Mouse (Mus musculus): ENCODE measurements at regions not wholly inside any gene's neighbourhood (a gene's known extent, or its start where the extent isn't known, plus 50 kb on each side); places are given as distances from the start of the nearest gene placed in this dataset.
"Not testable (repeated sequence)": the region's sequence is repeated elsewhere in the genome, so short reads cannot be mapped to it uniquely, and the experiment has no call there.

- H3K36me3 ChIP-seq (ENCODE audit: control insufficient read depth, insufficient read depth, low read length), result no peaks in the 10 kb centered on the region
- H3K4me3 ChIP-seq (ENCODE audit: low read length), result no peak overlapping the region
- H3K4me1 ChIP-seq (ENCODE audit: control insufficient read depth, insufficient read depth, low read length), result peaks cover 7% of the 10 kb centered on the region; the same call in 1 of the 2 replicates
- H3K27ac ChIP-seq (ENCODE audit: low read length), result no peak overlapping the region
- no peaks in the 10 kb centered on the region for H3K27me3 ChIP-seq (replicated peaks; ENCODE audit: control insufficient read depth, insufficient read depth, low read length)
- no peak overlapping the region for H3K4me2 ChIP-seq (ENCODE audit: low read depth, low read length)
- no peak for ATAC-seq
- H3K9ac ChIP-seq (ENCODE audit: low read depth, low read length), result no peak overlapping the region
- H3K9me3 ChIP-seq (ENCODE audit: control insufficient read depth, low read length), result no peaks in the 10 kb centered on the region
- 80% methylated on average over 6 of the region's 6 CpGs for WGBS
These were observed 88.8 kb upstream of the Sipa1l1 start for GRCm38 (mm10) chr12:82080196-82080880.

- H3K4me3 ChIP-seq (ENCODE audit: low read length); H3K4me1 ChIP-seq (ENCODE audit: control insufficient read depth, insufficient read depth, low read length); H3K27me3 ChIP-seq (replicated peaks; ENCODE audit: control insufficient read depth, insufficient read depth, low read length); ATAC-seq; H3K4me2 ChIP-seq (ENCODE audit: low read depth, low read length); H3K27ac ChIP-seq (ENCODE audit: low read length); H3K36me3 ChIP-seq (ENCODE audit: control insufficient read depth, insufficient read depth, low read length); H3K9ac ChIP-seq (ENCODE audit: low read depth, low read length); H3K9me3 ChIP-seq (ENCODE audit: control insufficient read depth, low read length): not testable (repeated sequence)
- WGBS, result 99% methylated on average over 3 of the region's 4 CpGs
These were observed 86.5 kb upstream of the Sipa1l1 start for GRCm38 (mm10) chr12:82082596-82082995.

GRCm38 (mm10) chr12:82085771-82086400 lies 83.2 kb upstream of the Sipa1l1 start:
- H3K4me3 ChIP-seq (ENCODE audit: low read length), result no peak overlapping the region
- no peak overlapping the region for H3K4me2 ChIP-seq (ENCODE audit: low read depth, low read length)
- H3K36me3 ChIP-seq (ENCODE audit: control insufficient read depth, insufficient read depth, low read length), result no peaks in the 10 kb centered on the region
- no peak for ATAC-seq
- no peak overlapping the region for H3K27ac ChIP-seq (ENCODE audit: low read length)
- 49% methylated on average over 7 of the region's 7 CpGs for WGBS
- peaks cover 6% of the 10 kb centered on the region; the same call in 1 of the 2 replicates for H3K4me1 ChIP-seq (ENCODE audit: control insufficient read depth, insufficient read depth, low read length)
- H3K9me3 ChIP-seq (ENCODE audit: control insufficient read depth, low read length), result no peaks in the 10 kb centered on the region
- H3K27me3 ChIP-seq (replicated peaks; ENCODE audit: control insufficient read depth, insufficient read depth, low read length), result no peaks in the 10 kb centered on the region
- H3K9ac ChIP-seq (ENCODE audit: low read depth, low read length), result no peak overlapping the region

GRCm38 (mm10) chr12:82086441-82086840 lies 82.7 kb upstream of the Sipa1l1 start:
- H3K27ac ChIP-seq (ENCODE audit: low read length), result no peak overlapping the region
- H3K27me3 ChIP-seq (replicated peaks; ENCODE audit: control insufficient read depth, insufficient read depth, low read length), result no peaks in the 10 kb centered on the region
- H3K4me1 ChIP-seq (ENCODE audit: control insufficient read depth, insufficient read depth, low read length), result peaks cover 6% of the 10 kb centered on the region; the same call in 1 of the 2 replicates
- ATAC-seq, result no peak
- no peak overlapping the region for H3K4me2 ChIP-seq (ENCODE audit: low read depth, low read length)
- H3K36me3 ChIP-seq (ENCODE audit: control insufficient read depth, insufficient read depth, low read length), result no peaks in the 10 kb centered on the region
- H3K9me3 ChIP-seq (ENCODE audit: control insufficient read depth, low read length), result no peaks in the 10 kb centered on the region
- no peak overlapping the region for H3K9ac ChIP-seq (ENCODE audit: low read depth, low read length)
- no peak overlapping the region for H3K4me3 ChIP-seq (ENCODE audit: low read length)

- H3K27me3 ChIP-seq (replicated peaks; ENCODE audit: control insufficient read depth, insufficient read depth, low read length), result no peaks in the 10 kb centered on the region
- 87% methylated on average over 6 of the region's 6 CpGs for WGBS
- H3K9ac ChIP-seq (ENCODE audit: low read depth, low read length), result no peak overlapping the region
- ATAC-seq, result no peak
- H3K9me3 ChIP-seq (ENCODE audit: control insufficient read depth, low read length), result no peaks in the 10 kb centered on the region
- H3K27ac ChIP-seq (ENCODE audit: low read length), result no peak overlapping the region
- no peak overlapping the region for H3K4me3 ChIP-seq (ENCODE audit: low read length)
- H3K36me3 ChIP-seq (ENCODE audit: control insufficient read depth, insufficient read depth, low read length), result no peaks in the 10 kb centered on the region
- H3K4me2 ChIP-seq (ENCODE audit: low read depth, low read length), result no peak overlapping the region
- H3K4me1 ChIP-seq (ENCODE audit: control insufficient read depth, insufficient read depth, low read length), result peaks cover 6% of the 10 kb centered on the region; the same call in 1 of the 2 replicates
These were observed 79.8 kb upstream of the Sipa1l1 start for GRCm38 (mm10) chr12:82089288-82089687.

DNA sequence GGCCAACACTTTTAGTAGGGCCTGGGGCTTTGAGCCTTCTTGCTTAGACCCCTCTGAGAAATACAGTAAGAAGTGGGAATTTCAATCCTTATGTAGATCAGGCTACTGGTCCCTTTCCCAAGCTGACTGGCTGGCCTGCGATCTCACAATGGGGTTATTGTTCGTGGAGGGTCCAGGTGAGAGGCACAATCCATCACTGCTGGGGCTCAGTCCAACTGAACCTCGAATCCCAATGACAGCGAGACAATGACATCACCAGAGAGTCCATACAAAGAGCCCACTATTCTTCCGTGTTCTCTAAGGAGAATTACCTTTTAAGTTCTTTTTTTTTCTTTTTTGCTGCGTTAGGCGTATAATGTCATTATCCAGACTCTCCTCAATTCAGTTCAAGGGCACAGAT lies 75.8 kb upstream of the Sipa1l1 start:
- Histone ChIP-seq H3K9ac (ENCODE audit: low read depth, low read length) (no peak overlapping the region), H3K9me3 (ENCODE audit: control insufficient read depth, low read length) (no peaks in the 10 kb centered on the region), H3K27me3 (replicated peaks; ENCODE audit: control insufficient read depth, insufficient read depth, low read length) (no peaks in the 10 kb centered on the region), H3K36me3 (ENCODE audit: control insufficient read depth, insufficient read depth, low read length) (no peaks in the 10 kb centered on the region), H3K4me1 (ENCODE audit: control insufficient read depth, insufficient read depth, low read length) (peaks cover 14% of the 10 kb centered on the region), H3K27ac (ENCODE audit: low read length) (no peak overlapping the region), H3K4me3 (ENCODE audit: low read length) (no peak overlapping the region), H3K4me2 (ENCODE audit: low read depth, low read length) (no peak overlapping the region)
- 52% methylated on average over 7 of the region's 7 CpGs for WGBS
- ATAC-seq, result no peak

DNA sequence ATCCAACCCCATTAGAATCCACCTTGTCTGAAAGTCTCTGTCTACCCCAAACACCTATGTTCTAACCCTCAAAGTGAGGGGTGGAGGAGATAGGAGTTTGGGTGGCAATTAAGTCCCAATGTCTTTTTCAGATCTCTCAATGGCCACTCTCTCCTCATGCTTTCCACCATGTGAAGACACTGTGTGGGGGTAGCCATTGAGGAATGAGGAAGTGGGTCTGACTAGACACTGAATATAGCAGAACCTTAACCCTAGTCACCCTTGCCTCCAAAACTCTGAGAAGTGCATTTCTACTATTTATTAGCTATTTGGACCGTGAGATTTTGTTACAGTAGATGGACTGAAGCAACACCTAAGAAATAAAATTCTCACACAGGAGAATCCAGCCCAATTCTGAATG lies 73.7 kb upstream of the Sipa1l1 start:
- ATAC-seq, result no peak
- Histone ChIP-seq H3K9ac (ENCODE audit: low read depth, low read length) (no peak overlapping the region), H3K36me3 (ENCODE audit: control insufficient read depth, insufficient read depth, low read length) (no peaks in the 10 kb centered on the region), H3K4me1 (ENCODE audit: control insufficient read depth, insufficient read depth, low read length) (peaks cover 14% of the 10 kb centered on the region), H3K4me2 (ENCODE audit: low read depth, low read length) (no peak overlapping the region), H3K27ac (ENCODE audit: low read length) (no peak overlapping the region), H3K9me3 (ENCODE audit: control insufficient read depth, low read length) (no peaks in the 10 kb centered on the region), H3K4me3 (ENCODE audit: low read length) (no peak overlapping the region), H3K27me3 (replicated peaks; ENCODE audit: control insufficient read depth, insufficient read depth, low read length) (no peaks in the 10 kb centered on the region)
- WGBS, result 76% methylated on average over 1 of the region's 1 CpGs

- WGBS, result 51% methylated on average over 6 of the region's 6 CpGs
- ATAC-seq, result peak; percentile 61; the same call in 1 of the 2 replicates
- Histone ChIP-seq H3K36me3 (ENCODE audit: control insufficient read depth, insufficient read depth, low read length) (no peaks in the 10 kb centered on the region), H3K27ac (ENCODE audit: low read length) (0 out of 2 replicates have a peak overlapping the region, but pooled peaks have one; percentile 26), H3K9ac (ENCODE audit: low read depth, low read length) (no peak overlapping the region), H3K9me3 (ENCODE audit: control insufficient read depth, low read length) (no peaks in the 10 kb centered on the region), H3K4me3 (ENCODE audit: low read length) (no peak overlapping the region), H3K4me2 (ENCODE audit: low read depth, low read length) (no peak overlapping the region), H3K4me1 (ENCODE audit: control insufficient read depth, insufficient read depth, low read length) (peaks cover 14% of the 10 kb centered on the region), H3K27me3 (replicated peaks; ENCODE audit: control insufficient read depth, insufficient read depth, low read length) (no peaks in the 10 kb centered on the region)
These were observed 72.0 kb upstream of the Sipa1l1 start for GRCm38 (mm10) chr12:82097126-82097525.

- H3K27ac ChIP-seq (ENCODE audit: low read length), result 0 out of 2 replicates have a peak overlapping the region, but pooled peaks have one; percentile 26
- no peaks in the 10 kb centered on the region for H3K36me3 ChIP-seq (ENCODE audit: control insufficient read depth, insufficient read depth, low read length)
- H3K4me2 ChIP-seq (ENCODE audit: low read depth, low read length), result no peak overlapping the region
- no peak overlapping the region for H3K9ac ChIP-seq (ENCODE audit: low read depth, low read length)
- WGBS, result 84% methylated on average over 4 of the region's 4 CpGs
- peak; percentile 44; the same call in 1 of the 2 replicates for ATAC-seq
- no peaks in the 10 kb centered on the region for H3K9me3 ChIP-seq (ENCODE audit: control insufficient read depth, low read length)
- H3K4me3 ChIP-seq (ENCODE audit: low read length), result no peak overlapping the region
- H3K4me1 ChIP-seq (ENCODE audit: control insufficient read depth, insufficient read depth, low read length), result peaks cover 14% of the 10 kb centered on the region
- no peaks in the 10 kb centered on the region for H3K27me3 ChIP-seq (replicated peaks; ENCODE audit: control insufficient read depth, insufficient read depth, low read length)
These were observed 71.5 kb upstream of the Sipa1l1 start for GRCm38 (mm10) chr12:82097620-82098019.
